In the genomic region with DNA sequence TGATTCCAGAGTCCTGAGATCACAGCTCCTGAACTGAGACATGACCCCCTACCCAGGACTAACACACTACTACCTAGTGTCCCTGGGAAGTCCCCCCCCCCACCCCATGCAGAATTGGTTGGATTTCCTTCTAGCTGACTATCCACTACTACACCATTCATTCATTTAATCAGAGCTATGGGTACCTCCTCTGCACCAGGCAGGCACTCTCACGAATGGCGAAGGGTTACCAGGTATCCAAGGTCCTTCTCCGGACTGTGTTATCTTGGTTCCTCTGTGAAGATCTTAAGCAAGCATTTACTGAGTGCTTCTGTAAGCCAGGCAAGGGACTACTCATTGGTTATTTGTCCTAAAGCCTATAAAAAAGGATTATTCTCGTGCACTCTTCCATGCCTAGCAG, we compare ENCODE assay signal across 24 mouse cellular contexts.
"Had no signal": no experiment of that assay in that cellular context is flagged by ENCODE, and none has a peak within 500 bp of the region (broad histone marks: within the 10 kb centered on the region; RNA-seq: fewer than 3 reads in every experiment).

No protein-coding gene starts in this region.

- H3K9ac ChIP-seq: forebrain, postnatal 0 days; hindbrain, embryonic 12.5 days; hindbrain, embryonic 14.5 days; limb, embryonic 12.5 days; liver, embryonic 12.5 days had no signal

- H3K4me1 ChIP-seq: hindbrain, embryonic 10.5 days; hindbrain, embryonic 12.5 days; liver, embryonic 12.5 days had no signal

- H3K9me3 ChIP-seq: hindbrain, embryonic 10.5 days; hindbrain, embryonic 12.5 days; limb, embryonic 10.5 days; limb, embryonic 12.5 days; liver, embryonic 12.5 days had no signal

- H3K36me3 ChIP-seq: hindbrain, embryonic 10.5 days; hindbrain, embryonic 12.5 days; limb, embryonic 10.5 days; limb, embryonic 12.5 days; liver, embryonic 12.5 days had no signal

- H3K4me3 ChIP-seq: gastrocnemius, adult 2 months; hindbrain, embryonic 10.5 days; hindbrain, embryonic 12.5 days; layer of hippocampus, adult 2 months; left cerebral cortex, adult 2 months; limb, embryonic 10.5 days; limb, embryonic 12.5 days; liver, embryonic 12.5 days had no signal

- H3K27me3 ChIP-seq: hindbrain, embryonic 12.5 days; limb, embryonic 12.5 days; liver, embryonic 12.5 days had no signal

- ATAC-seq: forebrain, postnatal 0 days; hindbrain, embryonic 16.5 days; inflammation-experienced regulatory T-cells, adult 6 months; liver, embryonic 12.5 days had no signal

- H3K4me2 ChIP-seq: heart, embryonic 11.5 days; hindbrain, embryonic 12.5 days; hindbrain, embryonic 14.5 days; limb, embryonic 12.5 days; liver, embryonic 12.5 days had no signal

- H3K27ac ChIP-seq: gastrocnemius, adult 2 months; hindbrain, embryonic 10.5 days; hindbrain, embryonic 12.5 days; hindbrain, embryonic 14.5 days; layer of hippocampus, adult 2 months; left cerebral cortex, adult 2 months; limb, embryonic 10.5 days; limb, embryonic 12.5 days; liver, embryonic 12.5 days had no signal

- DNase-seq: forebrain, postnatal 0 days; gastrocnemius, adult 2 months; gastrocnemius, postnatal 10 days; gastrocnemius, postnatal 25 days; heart, adult 18-20 months; heart, postnatal 10 days; heart, postnatal 4 days; kidney, adult 11 months; kidney, adult 2 months; kidney, adult 9 months; kidney, postnatal 10 days; kidney, postnatal 25 days; kidney, postnatal 4 days had no signal
